Mouse (Mus musculus): Measurements from ENCODE around the gene Nkain4.
A peak's percentile ranks its signal among the peaks of the same experiment; 100 is the strongest.

Nkain4 gene

DNA sequence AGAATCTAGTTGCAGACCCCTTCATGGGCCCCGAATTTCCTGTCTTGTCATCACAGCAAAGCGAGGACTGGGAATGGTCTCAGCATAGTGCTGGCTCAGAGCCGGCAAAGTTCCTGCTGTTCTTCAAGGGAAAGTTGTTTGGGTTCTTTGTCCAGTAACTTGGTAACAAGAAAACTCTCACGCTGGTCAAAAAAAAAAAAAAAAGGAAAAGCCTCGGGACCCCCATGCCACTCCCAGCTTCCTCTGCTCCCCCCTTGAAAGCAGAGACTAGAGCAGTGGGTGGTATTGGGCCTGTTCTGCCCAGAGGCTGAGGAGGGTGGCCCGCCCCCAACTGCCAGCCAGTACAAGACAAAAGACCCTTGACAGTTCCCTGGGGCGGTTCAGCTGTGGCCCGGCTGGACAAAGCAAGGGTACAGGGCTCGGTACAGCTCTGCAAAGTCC, 1.7 kb downstream of the Nkain4 start:
- peak; percentile 68 to 72 for DNase-seq (ENCODE audit: low spot score in 2 of 2)

DNA sequence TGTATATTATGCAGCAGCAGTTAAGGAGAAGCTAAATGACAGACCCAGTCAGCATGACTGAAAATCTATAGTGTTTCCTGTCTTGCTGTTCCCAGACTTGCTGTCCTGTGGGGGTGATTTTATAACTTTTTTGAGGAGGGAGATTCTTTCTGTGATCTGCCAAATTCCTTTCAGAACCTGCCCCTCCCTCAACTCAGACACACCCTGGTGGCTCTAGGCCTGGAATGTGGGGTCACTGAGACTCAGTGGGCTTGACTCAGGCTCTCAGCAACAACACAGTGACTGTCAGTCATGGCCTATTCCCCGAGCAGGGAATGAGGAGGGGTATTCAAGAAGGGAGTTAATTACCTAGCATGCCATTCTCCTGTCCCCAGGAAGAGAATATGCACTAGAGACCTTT, 4.6 kb downstream of the Nkain4 start:
- DNase-seq (ENCODE audit: low spot score in 2 of 2), result no peak

DNA sequence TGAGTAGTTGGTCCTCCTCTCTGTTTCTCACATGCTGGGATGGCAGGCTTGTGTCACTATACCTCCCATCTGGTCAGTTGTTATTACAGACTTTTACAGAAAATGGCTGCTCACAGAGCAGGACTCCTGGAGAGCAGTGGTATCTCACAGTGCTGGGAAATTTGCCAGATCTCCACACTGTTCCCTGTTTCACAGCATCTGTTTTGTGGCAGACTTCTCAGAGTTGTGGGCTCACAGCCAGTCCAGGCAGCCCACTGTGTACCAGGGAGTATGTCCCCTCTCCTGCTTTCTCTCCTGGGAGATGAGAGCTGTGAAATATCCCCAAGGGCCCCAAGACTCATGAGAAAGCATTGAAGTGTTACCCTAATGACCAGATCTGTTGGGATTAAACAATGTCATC, 12.6 kb downstream of the Nkain4 start:
- peak; percentile 61 to 71 for DNase-seq (ENCODE audit: low spot score in 2 of 2)

DNA sequence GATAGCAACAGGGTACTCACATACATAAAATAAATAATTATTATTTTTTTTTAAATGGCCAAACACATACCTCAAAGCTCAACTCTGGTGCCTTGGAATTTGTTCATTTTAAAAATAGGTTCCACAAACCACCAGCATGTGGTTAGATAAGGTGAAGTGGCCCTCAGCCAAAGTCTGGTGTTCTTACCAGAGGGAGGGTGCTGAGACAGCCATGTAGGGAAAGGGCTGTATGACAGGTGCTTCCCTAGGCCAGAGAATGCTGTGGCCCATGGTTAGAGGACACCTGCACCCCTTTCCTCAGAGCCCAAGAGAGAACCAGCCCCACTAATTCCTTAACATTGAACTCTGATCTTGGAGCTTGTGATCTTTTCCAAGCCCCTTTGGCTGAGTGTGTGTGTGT, 14.3 kb downstream of the Nkain4 start:
- DNase-seq (ENCODE audit: low spot score in 2 of 2), result no peak

DNA sequence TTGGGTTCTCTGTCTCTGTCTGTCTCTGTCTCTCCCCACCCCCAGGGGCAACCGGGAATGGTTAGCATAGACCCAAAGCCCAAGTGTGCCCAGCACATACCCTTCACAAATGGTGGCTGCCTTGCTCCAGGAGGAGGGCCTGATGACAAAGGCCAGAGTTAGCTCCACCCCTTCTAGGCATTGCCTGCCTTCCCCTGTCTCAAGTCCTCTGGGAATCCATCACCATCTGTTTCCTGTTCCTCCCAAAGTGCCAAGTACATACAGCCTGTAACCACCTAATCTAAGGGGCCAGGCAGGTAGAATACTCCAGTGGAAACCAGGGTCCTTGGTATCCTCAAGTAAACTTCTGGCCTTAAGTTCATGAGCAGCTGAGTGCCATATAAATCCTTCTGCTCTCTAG, 22.1 kb downstream of the Nkain4 start:
- DNase-seq (ENCODE audit: low spot score in 2 of 2), result no peak

DNA sequence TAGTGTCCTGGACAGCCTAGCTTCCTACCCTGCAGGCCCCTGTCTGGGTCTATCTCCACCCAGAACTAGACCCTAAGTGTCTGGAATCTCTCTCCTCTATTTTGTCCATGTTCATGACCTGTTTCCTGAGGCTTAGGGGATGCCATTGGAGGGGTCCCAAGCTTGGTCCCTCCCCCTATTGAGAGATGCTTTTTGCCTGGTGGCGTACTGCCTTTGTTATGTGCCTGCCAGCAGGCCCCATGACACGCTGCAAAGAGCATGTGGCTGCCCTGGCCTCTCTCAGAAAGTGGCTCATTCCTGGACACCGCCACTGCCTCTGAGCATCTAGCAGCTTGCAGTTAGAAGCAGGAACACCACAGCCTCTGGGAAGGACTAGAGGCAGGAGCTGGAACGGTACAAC, 25.8 kb downstream of the Nkain4 start, which contains the start of gene Birc7:
Gene Birc7 (plus strand): TSS at position 301 of the 400 bp plus-strand sequence.
- no peak for DNase-seq (ENCODE audit: low spot score in 2 of 2)

DNA sequence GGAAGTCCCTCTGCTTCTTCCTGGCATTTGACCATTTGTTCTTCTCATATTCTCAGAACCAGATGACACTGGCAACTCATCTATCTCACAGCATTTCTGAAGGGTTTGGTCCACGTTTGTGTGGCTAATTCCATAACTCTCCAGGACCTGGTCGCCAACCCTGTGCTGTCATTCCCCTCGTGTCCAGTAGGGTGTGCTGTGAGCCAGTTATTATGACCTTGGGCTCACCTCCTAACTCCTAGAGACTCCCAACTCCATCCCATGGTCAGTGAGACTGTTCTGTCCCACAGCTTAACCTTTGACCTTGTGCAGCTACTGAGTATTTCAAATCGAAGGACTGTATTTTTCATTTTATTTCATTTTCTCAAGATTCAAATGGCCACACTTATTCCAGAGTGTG, 29.3 kb downstream of the Nkain4 start:
- DNase-seq (ENCODE audit: low spot score in 2 of 2), result peak; percentile 63 to 76

DNA sequence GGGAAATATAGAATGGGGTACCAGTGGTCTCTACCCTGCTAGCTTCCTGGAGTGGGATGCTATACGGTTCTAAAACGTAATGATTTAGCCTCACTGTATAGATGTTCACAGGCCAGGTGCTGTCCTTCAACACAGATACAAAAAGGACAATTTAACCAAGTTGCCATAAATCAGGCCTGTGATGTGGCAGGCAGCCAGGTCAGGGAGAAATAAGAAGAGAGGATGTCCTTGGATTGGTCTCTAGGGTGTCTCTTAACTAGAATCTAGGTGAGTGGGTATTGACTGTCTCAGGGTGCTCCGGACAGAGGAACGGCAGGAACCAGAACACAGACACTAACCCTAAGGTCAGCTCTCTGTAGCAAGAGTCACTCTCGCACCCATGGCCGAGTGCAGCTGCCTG, 31.8 kb downstream of the Nkain4 start:
- no peak for DNase-seq (ENCODE audit: low spot score in 2 of 2)

DNA sequence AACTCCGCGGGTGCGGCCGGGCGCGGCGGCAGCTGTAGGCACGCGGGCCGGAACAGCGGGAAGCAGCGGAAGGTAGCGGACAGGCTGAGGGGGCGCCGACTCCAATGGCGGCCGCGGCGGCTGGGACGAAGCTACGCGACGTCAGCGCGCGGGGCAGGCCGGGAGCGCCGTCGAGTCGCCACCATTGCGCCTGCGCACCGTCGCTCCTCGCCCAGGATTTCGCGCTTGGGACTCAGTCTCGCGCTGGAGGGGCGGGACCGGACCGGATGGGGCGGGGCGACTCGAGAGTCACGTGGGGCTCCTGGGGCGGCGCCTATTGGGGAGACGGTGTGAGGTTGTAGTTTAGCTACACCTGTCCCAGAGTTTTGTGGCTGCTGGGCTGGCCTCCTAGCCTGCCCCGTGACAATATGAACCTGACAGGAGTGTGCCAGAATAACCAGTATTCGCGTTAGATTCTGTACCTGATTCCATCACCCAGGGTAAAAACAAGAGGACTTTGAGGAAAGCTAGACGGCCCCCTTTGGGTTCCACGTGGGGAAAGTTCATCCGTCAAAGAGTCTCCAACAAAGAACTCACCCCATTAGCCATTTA, 33.6 kb downstream of the Nkain4 start, which contains the start of gene Ythdf1:
Gene Ythdf1 (minus strand): TSS at position 140 of the 591 bp plus-strand sequence.
- peak; percentile 97 to 99 for DNase-seq (ENCODE audit: low spot score in 2 of 2)

DNA sequence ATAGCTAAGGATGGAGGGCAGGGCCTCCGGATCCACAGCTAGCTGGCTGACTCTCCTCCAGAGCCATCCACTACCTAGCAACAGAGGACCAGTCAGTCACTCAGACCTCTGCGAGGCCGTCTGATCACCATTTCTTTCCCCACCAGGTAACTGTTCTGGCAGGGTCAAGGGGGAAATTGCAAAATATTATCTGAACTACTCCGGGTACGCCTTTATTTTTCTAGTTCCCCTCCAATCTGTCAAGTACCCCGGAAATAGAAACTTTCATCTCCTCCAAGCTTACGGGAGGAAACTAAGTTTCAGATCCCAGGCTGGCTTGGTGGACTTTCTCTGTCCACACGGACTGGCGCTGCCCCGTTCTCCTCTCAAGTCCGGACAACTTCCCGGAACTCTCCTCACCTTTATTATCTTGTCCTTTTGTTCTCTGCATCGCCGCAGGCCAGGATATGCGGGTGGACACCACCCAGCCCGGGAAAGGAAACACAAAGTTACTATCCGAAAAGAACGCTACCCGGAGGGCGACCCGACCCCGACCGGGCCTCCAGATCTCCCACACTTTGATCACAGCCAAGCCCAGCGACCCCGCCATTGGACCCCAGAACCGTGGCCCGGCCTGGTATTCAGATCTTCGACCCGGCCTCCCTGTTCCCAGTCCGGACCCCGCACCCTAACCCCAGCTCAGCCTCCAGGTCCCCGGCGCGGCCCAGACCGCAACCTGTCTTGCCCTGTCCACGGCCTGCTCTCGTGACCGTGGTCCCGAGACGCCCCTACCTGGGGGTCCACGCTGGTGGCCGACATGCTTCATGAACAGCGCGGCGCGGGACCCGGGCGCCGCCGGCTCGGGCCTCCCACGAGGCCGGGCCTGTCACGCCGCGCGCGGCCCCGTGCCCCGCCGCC, 34.3 kb downstream of the Nkain4 start:
- DNase-seq (ENCODE audit: low spot score in 2 of 2), result peak; percentile 46 to 52

DNA sequence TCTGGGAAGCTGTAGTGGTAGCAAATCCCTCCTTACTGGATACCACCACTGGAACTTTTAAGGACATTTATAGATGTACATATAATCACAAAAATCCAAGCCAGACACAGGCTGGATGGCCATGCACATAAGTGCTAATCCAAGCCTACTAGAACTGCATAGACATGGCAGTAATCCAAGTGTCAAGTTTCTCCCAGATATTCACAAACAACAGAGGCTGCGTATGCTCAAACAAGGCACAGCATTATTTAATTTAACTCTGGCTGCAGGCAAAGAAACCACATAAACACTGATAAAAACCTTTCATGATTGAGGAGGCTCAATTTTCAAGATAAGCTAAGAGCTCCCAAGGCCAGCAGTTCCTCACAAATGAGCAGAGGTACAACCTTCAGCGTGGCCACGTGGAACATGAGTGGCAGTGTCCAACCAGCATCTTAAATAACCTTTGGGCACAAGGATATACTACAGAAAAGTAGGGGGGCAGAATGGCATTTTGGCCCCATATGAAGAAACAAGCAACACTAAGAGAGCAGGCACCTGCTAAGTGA, 38.5 kb downstream of the Nkain4 start:
- DNase-seq (ENCODE audit: low spot score in 2 of 2), result no peak

DNA sequence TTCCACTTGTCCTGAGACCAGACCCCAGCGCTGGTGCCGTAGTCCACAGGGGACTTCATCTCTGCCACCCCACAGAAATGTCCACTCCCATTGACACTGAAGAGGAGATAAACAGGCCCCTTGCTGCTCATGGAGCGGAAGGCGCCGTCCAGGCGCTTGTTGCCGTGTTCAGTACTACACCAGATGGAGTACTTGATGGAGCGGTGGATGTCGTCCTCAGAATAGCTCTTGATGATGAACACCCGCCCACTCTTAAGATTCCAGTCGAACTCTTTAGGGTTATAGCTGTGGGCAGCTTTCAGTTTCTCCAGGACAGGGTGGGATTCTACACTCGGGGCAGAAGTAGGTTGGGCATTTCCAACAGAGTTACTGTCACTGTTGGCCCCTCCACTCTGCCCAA, 43.6 kb downstream of the Nkain4 start:
- no peak for DNase-seq (ENCODE audit: low spot score in 2 of 2)

DNA sequence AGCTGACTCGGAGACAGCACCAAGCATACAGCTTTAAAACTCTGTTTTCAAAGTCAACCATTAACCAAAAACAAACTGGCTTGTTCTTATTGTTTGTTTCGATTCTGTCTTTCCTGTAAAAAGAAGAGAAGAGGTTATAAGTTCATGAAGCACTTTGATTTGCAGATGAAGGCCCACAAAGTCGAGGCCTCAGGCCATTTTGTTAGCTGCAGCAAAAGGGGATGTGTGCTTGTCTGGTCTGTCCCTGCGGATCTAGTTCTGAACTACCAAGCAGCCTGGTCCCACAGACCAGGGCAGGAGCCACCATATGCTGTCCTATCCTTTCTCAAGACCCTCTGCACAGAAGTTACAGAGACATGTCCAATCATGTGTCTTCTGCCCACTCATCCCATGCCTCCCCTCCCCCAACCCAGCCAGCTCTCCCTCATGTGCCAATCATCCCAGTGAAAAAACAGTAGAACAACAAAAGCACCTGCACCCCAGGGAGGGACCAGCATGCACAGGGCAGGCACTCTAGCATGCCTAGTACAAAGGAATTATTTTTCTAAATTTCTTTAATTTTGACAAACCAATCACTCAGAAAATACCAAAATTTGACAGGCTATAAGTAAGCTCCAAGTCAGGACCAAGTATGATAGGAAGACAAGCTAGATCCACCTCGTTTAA, 48.8 kb downstream of the Nkain4 start:
- DNase-seq (ENCODE audit: low spot score in 2 of 2), result no peak

DNA sequence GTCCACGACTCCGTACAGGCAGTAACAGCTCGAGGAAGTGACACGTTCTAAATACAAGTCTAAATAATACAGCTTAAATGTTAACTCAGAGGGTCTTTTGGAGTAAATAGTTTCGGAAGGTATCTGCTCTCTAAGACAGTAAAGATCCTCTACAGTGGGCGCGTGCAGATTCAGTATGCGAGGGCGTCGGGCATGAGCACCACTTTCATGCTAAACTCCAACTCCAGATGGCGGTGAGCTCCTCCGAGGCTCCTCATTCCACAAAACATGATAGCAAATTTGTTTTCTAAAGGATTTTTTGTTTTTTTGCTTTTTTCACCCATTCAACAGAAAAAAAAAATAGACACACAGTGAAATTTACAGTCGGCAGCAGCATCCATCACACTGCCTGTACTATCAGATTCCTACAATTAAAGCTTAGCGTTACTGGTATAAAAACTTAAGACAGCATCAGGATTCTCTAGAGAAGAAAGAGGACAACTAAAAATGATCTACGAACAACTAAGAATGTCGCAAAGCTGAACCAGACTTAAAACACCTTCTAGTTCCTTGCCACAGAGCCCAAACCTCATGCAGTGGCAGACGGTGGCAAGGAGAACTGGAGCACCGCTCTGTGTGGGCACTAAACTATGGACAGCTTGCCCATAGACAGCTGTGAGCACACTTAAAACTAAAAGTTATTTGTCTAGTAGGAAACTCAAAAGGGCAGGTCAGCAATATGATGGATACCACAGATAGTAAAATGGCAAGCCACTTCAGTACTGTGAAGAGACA, 49.9 kb downstream of the Nkain4 start:
- peak in 1 of 2 experiments; percentile 28 for DNase-seq (ENCODE audit: low spot score in 2 of 2)

DNA sequence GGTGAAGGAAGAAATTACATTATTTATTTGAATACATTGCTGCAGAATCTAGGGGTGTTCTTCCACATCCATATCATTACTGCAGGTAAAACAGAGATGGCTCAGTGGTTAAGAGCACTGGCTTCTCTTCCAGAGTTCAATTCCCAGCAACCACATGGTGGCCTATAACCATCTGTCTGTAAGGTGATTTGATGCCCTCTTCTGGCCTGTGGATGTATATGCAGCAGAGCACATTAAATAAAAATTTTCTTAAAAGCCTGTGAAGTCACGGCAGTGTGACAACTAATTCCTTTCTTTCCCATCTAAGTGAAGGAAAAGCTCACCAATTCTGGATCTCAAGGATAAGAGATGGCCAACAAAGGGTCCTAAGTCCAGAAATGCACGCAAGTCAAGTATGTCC, 52.4 kb downstream of the Nkain4 start:
- DNase-seq (ENCODE audit: low spot score in 2 of 2), result no peak

DNA sequence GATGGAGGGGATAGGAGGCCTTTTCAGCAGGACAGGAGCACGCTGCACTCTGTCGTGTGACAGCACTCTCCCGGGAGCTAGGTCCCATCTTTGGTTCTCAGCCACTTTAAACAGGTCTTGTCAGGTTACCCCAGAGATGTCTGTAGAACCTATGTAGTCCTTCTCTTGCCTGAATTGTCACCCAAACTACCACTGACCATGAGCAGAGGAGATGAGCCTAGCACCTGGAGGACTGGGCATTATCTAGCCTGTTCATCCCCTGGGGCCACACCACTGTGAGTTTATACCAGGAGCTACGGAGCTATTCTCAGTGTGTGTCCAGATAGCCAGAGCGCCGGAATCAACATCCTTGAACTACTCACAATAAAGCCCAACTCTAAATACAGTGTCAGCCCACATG, 56.6 kb downstream of the Nkain4 start:
- DNase-seq (ENCODE audit: low spot score in 2 of 2), result no peak

DNA sequence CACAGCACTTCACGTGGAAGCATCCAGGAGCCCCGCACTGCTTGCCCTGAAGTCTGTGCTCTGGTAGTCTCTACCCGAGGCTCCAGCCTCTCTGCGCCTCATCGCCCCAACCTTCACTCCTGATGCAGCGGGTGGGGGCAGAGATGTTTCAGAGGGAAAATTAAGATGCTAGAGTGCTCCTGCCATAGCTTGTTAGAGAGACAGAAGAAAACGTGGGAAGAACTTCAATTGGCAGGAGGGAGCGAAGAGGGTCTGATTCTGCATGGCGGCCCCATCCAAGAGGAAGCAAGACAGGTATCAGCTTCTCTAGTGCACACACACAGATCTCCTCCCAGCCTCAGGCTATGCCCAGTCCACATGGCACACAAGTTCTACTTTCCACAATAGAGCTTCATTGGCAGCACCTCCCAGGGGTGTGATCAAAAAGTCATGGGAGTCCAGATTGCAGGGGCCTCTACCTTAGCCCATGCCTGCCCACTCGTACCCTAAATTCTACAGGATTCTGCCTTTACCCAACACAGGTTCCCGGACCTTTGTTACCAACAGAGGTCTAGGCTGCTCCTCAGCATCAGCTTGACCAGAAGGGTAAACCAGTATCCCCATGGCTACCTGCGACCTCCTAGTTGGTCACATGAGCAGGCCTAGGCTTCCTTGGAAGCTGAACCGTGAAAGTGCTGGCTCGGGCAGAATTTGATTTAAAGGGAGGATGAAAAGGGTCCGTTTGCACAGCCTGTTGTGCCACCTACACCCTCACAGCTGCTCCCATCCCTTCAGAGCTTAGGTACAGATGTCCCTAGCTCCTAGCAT, 57.5 kb downstream of the Nkain4 start:
- peak; percentile 64 to 72 for DNase-seq (ENCODE audit: low spot score in 2 of 2)

DNA sequence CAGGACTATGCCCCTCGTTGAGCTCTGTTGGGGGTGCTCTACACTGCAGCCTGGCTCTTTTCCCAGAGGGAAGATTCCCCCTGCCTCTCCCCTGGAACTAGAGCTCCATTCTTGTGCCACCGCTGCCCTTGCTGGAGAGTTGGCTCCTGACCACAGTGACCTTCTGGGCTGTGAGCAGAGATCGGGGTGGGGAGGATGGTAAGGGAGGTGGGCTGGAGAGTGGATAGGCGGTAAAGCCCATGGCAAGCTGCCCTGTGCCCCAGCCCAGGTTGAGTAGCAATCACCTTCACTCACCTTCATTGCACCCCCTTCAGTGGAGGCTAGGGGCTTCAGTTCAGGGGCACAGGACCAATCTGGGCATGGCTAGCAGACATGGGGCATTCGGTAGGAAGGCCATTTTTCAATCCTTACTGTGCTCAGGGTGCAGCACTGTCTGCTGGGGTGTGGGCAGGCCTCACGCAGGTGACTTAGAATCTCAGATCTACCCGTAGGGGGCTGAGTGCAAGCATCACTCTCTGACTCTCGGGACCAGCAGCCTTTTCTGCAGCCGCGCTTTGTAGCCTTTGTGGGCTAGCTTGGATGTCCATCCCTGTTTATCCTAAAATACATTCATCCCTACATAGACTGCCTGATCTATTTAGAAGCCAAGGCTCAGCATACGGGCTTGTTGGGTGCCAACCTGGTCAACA, 58.5 kb downstream of the Nkain4 start:
- peak; percentile 52 to 68 for DNase-seq (ENCODE audit: low spot score in 2 of 2)

DNA sequence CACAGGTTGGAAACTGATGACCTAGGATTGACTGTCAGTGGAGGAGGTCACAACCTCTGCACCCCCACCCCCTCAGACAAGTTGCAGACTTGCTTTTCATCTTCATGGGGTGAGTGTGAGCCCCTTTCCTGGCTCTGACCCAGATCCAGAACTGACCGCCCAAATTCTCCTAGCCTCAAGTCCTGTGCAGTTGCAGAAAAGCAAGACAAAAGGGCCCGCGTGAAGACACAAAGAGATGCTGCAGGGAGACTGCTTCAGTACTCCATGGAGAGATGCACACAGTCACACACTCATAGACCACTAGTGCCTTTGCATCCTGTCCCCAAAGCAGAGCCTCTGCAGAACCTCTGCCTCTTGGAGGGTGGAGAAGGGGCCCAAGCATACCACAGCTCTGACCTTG, 59.2 kb downstream of the Nkain4 start:
- peak; percentile 53 to 79 for DNase-seq (ENCODE audit: low spot score in 2 of 2)

DNA sequence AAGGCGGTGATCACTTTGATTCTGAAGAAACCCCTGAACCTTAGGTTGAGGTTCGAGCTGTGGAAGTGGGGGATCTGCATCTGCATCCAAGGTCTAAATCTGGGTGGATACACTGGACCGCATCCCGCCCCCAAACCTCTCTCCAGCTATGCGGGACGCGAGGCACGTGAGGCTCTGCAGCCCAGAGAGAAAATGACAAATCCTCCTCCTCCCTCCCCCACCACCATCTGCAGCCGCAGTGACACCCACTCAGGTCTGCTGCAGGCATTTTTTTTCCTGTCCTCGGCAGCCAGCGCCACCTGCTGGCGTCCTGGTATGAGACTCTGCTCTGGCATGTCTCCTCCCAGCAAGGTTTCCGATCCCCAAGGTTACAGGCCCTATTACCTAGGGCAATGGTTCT, 59.8 kb downstream of the Nkain4 start:
- peak; percentile 95 to 96 for DNase-seq (ENCODE audit: low spot score in 2 of 2)
